Mouse (Mus musculus) cortical plate, adult 2 months (tissue): Measurements from ENCODE around the gene Fgfr2. TPM values are rescaled to one million over a fixed set of nuclear protein-coding genes. Genes with fewer than 3 reads are reported as not detected.
"Not testable (repeated sequence)": the region's sequence is repeated elsewhere in the genome, so short reads cannot be mapped to it uniquely, and the experiment has no call there.

Experiments used
- H3K27ac ChIP-seq: fragments of 200-500 bp; 2 replicates; pipeline ENCODE4 v1.5.1; 2012; ENCODE audit warnings: low read length, control low read depth, inconsistent platforms; ENCODE audit not compliant: insufficient read depth
- H3K4me1 ChIP-seq: fragments of 200-500 bp; 2 replicates; pipeline ENCODE4 v1.6.1; 2011; ENCODE audit warnings: low read length; ENCODE audit not compliant: control insufficient read depth, insufficient read depth
- H3K4me3 ChIP-seq: fragments of 200-500 bp; 2 replicates; pipeline ENCODE4 v1.5.1; 2011; ENCODE audit warnings: mild to moderate bottlenecking, low read length, control low read depth; ENCODE audit not compliant: insufficient read depth
- CTCF ChIP-seq: fragments of 200-500 bp; IDR thresholded peaks from 2 replicates; pipeline ENCODE4 v1.5.1; 2011; ENCODE audit warnings: mild to moderate bottlenecking, control low read depth, low read length; ENCODE audit not compliant: insufficient read depth; ENCODE audit errors: extremely low read depth
- POLR2A ChIP-seq: fragments of 200-500 bp; IDR thresholded peaks from 2 replicates; pipeline ENCODE4 v1.6.1; 2011; ENCODE audit warnings: mild to moderate bottlenecking, low read length, control low read depth; ENCODE audit not compliant: insufficient read depth; ENCODE audit errors: extremely low read depth
- polyA plus RNA-seq: library from polyadenylated mRNA; depleted of rRNA; stranded (reverse); fragments of >200 nt; gene quantifications from 2 replicates; pipeline ENCODE4 v1.2.3, GENCODE M21; 2012

The Fgfr2 gene
- polyA plus RNA-seq, 1 experiment: 50.4 TPM

DNA sequence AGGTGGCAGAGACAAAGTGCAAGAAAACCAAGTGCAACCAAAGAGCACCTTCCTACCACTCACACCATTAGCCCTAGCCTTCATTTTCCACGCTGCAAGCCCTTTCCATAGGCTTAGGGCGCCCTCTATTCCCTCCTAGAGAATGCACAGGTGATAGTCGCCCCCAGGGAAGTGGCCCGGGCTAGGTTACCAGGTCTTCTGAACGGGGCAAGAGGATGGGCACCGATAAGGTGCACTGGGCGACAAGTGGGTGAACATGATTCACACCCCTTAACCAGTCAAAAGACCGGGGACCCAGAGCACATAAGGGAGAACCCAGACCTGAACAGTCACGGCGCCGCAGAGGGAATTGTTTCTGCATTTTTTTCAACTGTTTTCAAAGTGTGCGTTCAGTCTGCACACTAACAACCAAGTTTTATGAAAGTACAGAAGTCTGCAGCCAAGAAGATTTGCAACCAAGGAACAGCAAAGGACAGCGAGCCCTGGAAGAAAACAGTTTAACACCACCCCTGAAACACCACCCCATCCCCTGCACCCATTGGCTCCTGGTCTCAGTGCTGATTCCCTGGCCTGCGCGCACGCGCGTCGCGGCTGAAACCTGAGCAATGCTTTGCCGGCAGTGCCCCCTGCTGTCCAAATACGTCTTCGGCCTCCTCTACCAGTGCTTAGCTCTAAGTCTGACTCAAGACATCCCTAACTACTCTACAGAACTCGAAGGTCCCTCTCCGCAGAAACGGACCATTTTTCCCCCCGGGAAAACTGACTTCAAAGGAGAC is 571.6 kb downstream of the Fgfr2 start:
- peak overlapping the region; percentile 29 for H3K4me3 ChIP-seq
- peak; percentile 73; the same call in 1 of the 2 replicates for TF ChIP-seq POLR2A
- TF ChIP-seq CTCF: peak; percentile 97

DNA sequence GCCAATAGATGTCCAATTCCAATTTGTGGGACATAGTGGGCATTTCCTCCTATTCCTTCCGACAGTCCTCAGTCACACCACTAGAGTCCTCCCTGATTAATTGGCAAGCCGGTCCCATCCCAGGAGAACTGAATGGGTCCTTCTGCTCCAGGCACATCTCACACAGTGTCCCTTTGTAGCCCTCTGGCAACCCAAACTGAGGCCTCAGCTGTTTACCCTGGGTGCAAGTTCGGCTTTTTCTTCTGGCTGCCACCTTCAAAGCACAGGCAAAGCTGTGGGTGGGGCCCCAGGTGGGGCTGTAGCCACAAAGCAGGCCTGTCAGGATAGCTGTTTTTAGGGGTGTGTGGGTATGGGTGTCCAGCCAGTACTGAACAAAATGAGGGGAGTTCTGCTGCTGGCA is 576.0 kb downstream of the Fgfr2 start:
- no peak overlapping the region for H3K27ac ChIP-seq
- no peak overlapping the region for H3K4me3 ChIP-seq
- H3K4me1 ChIP-seq: no peaks in the 10 kb centered on the region
- TF ChIP-seq POLR2A (no peak), CTCF (no peak)

More for the DNA sequence above, 571.6 kb downstream of the Fgfr2 start:
- Histone ChIP-seq H3K4me1 (no peaks in the 10 kb centered on the region), H3K27ac (0 out of 2 replicates have a peak overlapping the region, but pooled peaks have one; percentile 2)

DNA sequence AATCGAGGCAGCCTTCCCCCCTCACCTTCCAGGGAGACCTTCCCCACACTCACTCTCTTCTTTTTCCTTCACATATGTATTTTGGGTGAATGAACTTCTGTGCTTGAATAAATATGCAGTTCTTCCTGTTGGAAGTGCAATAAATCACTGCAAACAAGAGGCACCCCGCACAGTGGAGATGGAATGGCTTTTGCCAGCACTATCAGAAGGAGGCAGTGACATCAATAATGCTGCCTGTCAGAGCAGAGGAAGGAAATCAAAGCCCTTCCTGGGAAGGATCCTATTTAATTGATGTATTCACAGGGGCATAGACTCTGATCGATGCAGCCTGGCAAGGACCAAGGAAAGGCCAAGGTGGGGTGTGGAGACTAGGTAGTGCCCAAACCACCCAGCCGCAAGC is 580.7 kb downstream of the Fgfr2 start:
- Histone ChIP-seq H3K4me1 (no peaks in the 10 kb centered on the region), H3K4me3 (no peak overlapping the region), H3K27ac (no peak overlapping the region)
- no peak for TF ChIP-seq POLR2A
- TF ChIP-seq CTCF: no peak

DNA sequence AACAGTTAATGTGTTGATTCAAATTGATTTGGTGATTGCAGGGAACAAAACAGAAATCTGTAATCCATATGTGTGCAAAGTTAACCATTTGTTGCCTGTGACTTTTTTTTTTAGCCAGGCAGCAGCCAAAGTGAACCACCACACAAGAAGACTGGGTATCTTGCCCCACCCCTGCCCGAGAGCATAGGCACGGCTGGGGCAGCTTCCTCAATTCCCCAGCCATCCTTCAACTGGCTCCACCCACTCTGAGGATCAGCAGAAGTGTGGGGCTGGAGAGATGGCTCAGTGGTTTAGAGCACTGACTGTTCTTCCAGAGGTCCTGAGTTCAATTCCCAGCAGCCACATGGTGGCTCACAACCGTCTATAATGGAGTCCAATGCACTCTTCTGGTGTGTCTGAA is 581.6 kb downstream of the Fgfr2 start:
- no peak for TF ChIP-seq POLR2A
- no peak for TF ChIP-seq CTCF
- Histone ChIP-seq H3K4me3 (no peak overlapping the region), H3K27ac (no peak overlapping the region), H3K4me1 (no peaks in the 10 kb centered on the region)

DNA sequence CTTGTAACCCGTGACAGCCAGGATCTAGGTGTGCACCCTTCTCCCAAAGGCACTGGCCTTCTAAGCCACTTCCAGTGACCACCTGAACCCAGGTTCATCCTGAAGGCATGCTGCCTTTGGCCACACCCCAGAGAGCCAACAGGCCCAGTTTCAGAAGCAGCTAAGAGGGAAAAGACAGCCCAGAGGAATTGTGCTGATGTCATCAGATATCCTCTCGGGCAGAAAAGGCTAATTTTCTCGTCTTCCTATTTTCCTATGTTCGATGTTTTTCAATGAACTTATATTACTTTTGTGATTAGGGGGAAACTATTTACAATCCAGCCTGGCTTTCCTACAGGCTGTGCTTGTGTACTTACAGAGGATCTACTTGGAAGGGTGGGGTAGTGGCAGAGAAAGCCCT is 582.6 kb downstream of the Fgfr2 start:
- TF ChIP-seq POLR2A: no peak
- TF ChIP-seq CTCF: no peak
- Histone ChIP-seq H3K4me3 (no peak overlapping the region), H3K27ac (no peak overlapping the region), H3K4me1 (no peaks in the 10 kb centered on the region)

DNA sequence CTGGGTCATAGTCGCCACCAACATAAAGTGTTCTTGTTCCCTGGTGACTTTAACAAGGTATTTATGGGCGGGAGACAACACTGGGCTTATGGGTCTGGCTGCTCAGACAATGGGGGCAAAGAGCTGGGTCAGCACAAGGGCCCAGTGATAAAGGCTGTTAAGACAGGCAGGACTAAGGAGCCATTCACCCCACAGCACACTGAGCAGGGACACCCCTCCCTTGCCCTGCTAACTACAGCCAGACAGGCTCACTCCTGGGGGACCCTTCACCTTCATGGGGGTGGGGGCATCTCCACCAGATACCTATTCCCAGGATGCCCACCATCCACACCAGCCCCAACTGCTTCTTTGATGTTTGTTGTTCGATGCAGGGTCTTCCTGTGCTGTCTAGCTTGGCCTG is 593.9 kb downstream of the Fgfr2 start:
- no peak overlapping the region for H3K4me3 ChIP-seq
- no peaks in the 10 kb centered on the region; the same call in 1 of the 2 replicates for H3K4me1 ChIP-seq
- no peak overlapping the region for H3K27ac ChIP-seq
- TF ChIP-seq POLR2A: no peak
- no peak for TF ChIP-seq CTCF

DNA sequence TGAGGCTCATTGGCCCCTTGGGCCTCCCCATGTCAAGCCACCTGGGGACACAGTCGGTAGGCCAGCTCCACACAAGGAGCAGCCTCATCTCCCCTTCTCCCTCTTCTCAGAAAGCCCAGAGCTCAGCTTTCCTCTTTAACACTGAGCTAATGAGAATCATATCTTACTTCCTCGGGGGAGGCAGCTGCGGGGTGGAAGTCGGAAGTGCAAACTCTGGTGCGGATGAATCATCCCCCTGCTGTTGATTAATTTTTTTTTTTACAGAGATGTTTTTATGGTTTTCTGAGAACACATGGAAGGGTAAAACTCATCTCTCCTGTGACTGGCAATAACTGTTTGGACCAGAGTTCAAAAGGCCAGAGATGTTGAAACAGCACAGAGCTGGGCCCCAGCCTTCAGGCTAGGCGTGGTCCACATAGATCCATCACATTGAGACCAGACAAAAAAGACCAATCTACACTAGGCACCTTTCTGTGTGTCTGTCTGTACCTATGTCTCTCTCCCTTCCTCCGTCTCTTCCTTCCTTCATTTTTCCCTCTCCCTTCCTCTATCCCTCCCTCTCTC is 609.6 kb downstream of the Fgfr2 start:
- TF ChIP-seq CTCF: no peak
- no peak for TF ChIP-seq POLR2A
- H3K4me3 ChIP-seq: no peak overlapping the region
- H3K4me1 ChIP-seq: peaks cover 1% of the 10 kb centered on the region; the same call in 1 of the 2 replicates
- H3K27ac ChIP-seq: no peak overlapping the region

DNA sequence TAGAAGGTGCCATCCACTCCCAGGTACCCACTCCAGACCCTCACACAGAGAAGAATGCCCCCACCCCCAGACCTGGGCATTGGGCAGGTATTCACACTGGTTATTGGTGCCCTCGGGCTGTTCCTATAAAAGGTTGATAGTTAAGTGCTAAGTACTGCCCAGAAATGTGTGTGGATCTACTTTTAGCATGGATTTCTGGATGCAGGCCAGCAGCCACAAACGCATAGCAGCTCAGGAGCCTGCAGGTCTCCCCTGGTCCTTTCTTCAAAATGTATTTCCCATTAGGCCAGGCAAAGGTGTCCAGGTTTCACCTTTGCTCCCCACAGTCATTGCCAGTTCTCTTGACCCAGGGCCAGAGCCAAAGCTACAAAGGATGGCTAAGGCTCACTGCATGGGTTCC is 614.0 kb downstream of the Fgfr2 start:
- TF ChIP-seq POLR2A: no peak
- TF ChIP-seq CTCF: no peak
- H3K27ac ChIP-seq: no peak overlapping the region
- H3K4me3 ChIP-seq: no peak overlapping the region
- peaks cover 1% of the 10 kb centered on the region; the same call in 1 of the 2 replicates for H3K4me1 ChIP-seq

DNA sequence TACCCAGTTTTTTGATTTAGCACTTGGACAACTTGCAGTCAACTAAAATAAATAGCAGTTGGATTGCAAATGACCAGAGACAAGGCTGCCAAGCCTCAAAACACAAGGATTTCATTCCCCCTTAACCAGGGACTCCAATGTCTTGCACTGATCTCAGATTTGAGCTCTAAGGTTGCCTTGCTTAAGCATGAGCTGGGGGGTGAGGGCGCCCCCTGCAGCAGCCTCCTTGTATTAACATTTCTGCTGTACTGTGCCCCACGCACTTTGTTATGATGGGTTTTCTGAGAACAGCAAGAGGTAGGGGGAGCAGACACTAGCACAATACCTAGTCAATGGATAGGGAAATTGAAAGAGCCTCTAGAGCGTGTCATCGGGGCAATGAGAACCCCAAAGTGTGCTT is 615.8 kb downstream of the Fgfr2 start:
- H3K4me3 ChIP-seq: no peak overlapping the region
- peaks cover 4% of the 10 kb centered on the region; the same call in 1 of the 2 replicates for H3K4me1 ChIP-seq
- no peak overlapping the region for H3K27ac ChIP-seq
- TF ChIP-seq CTCF (peak; percentile 35), POLR2A (no peak)

DNA sequence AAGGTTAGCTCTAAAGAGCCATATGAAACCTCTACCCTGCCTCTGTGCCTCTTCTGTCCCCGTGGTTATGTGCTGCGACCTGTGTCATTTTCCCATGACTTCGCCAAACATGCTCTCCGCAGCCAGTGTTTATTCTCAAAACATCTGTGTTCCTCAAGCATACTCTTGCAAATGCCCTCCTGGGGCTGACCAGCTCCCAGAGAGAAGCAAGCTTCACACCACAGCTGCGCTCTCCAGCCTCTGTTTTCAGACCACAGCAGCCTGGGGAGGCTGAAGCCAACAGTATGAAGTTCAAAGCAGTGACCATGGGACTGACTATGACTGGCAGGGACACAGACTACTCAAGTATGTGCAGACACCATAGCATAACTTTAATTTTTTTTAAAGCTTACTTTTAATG is 616.9 kb downstream of the Fgfr2 start:
- Histone ChIP-seq H3K27ac (no peak overlapping the region), H3K4me3 (no peak overlapping the region), H3K4me1 (peaks cover 6% of the 10 kb centered on the region; the same call in 1 of the 2 replicates)
- no peak for TF ChIP-seq POLR2A
- no peak for TF ChIP-seq CTCF

DNA sequence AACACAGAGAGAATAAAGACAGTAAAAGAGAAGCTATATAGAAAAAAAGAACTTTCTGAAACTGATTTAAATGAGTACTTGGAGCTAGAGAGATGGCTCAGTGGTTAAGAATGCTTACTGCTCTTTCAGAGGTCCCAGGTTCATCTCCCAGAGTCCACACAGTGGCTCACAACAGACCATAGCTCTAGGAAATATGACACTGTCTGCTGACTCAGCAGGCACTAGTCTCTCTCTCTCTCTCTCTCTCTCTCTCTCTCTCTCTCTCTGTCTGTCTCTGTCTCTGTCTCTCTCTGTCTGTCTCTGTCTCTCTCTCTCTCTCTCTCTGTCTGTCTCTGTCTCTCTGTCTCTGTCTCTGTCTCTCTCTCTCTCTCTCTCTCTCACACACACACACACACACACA is 620.7 kb downstream of the Fgfr2 start:
- not testable (repeated sequence) for H3K27ac ChIP-seq, H3K4me1 ChIP-seq, H3K4me3 ChIP-seq
